Mouse (Mus musculus) adrenal gland, postnatal 14 days (tissue): Measurements from ENCODE around the gene Slfn8. TPM values are rescaled to one million over a fixed set of nuclear protein-coding genes. Genes with fewer than 3 reads are reported as not detected.
"Not testable (repeated sequence)": the region's sequence is repeated elsewhere in the genome, so short reads cannot be mapped to it uniquely, and the experiment has no call there.

Experiments used
- DNase-seq: peaks from one replicate; pipeline ENCODE4 v3.0.0; 2021; ENCODE audit warnings: mixed read lengths
- long read RNA-seq, 2 experiments: library from polyadenylated mRNA; stranded (forward); transcript quantifications; one replicate each; pipeline ENCODE4 v2.0.0; 2021
- total RNA-seq: library from RNA; stranded (reverse); gene quantifications from 2 replicates; pipeline ENCODE4 v1.2.3, GENCODE M21; 2021

Gene Slfn8
- total RNA-seq: 0.93 and 2.1 TPM in 2 replicates
- long read RNA-seq, experiment 1, partial matches to known transcripts: 0 of 1 reads
- long read RNA-seq, experiment 1, other reads (novel, unspliced or antisense): 0 of 1 reads
- long read RNA-seq, experiment 2: 0 reads

DNA sequence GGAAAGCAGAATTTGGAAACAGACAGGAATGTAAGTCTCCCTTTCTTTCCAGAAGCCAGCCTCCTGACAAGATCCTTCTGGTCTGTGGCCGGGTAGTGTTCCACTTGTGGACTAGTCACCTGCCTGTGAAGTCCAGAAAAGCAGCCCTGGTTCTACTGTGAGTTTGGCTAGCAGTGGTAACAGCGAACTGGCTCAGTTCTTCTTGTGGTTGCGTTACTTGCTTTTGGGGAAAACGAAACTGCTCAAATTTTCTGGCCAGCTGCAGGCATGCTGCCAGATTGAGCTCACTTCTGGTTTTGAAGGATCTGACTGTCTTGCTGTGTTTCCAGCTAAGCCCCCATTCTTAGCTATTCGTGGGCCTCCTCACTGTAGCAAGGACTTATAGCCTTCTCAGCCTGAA, at the start of gene Slfn8:
Gene Slfn8, minus strand, starts transcription at position 190 of the 400 bp plus-strand sequence.
- peak; percentile 63 for DNase-seq

DNA sequence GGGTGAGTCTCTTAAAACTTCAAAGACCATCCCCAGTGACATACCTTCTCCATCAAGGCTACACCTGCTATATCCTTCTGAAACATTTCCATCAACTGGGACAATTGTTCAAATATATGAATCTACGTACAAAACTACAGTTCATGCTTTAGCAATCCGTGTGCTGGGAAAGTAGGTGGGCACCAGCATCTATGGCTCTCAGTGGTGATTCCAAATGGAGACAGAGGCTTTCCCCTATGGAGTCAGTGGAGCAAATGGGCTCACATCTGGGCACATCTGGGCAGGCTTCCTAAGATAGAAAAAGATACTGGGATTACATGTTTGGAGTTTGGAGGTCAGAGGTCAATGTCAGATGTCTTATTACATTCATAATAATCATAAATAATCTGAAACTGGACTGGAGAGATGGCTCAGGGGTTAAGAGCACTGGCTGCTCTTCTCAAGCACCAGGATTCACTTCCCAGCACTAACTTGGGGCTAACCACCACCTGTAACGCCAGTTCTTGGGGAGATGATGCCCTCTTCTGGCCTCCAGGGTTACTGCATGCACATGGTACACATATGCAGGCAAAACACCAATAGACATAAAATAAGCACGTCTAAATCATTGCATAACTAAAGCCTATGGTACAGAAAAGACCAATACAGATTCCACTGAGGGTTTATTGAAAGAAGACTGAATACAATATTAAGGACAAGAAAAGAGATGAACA, 47.5 kb upstream of the Slfn8 start:
- DNase-seq: no peak

DNA sequence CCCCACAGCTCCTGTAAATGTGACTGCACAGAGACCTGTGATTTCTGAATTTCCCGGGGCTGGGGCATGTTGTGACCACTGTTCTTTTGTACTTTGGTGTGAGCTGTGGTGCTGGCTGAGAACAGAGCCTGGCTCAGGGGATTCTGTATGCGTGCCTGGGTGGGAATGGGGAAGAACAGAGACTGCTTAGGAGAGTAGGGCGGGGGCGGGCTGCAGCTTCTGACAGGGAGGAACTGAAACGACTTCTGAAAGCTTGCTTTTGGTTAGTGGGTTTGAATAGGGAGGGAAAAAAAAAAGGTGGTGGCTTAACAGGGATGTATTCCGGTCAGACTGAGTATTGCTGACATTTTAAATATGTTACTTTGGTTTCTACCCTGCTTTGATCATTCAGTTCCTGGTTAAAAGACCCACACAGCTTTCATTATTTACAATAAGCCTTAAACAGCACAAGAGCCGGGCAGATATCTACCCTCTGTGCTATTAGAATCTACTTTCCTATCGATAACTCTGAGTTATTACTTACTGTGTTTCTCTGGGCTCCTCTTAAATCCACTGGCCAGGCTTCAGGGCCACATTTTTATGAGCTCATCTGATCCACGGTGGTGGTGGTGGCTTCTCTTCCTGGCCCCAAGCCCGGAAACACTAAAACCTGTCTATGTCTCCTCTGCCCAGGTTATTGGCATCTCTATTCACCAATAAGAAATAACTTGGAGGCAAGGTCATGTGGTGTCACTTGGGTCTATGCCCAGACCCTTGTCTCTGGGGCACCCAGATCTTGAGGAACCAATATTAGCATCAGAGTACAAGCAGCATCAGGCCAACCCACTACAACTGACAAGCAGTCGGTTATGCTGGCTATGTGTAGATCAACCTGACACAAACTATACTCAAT, 46.3 kb upstream of the Slfn8 start:
- peak; percentile 55 for DNase-seq

DNA sequence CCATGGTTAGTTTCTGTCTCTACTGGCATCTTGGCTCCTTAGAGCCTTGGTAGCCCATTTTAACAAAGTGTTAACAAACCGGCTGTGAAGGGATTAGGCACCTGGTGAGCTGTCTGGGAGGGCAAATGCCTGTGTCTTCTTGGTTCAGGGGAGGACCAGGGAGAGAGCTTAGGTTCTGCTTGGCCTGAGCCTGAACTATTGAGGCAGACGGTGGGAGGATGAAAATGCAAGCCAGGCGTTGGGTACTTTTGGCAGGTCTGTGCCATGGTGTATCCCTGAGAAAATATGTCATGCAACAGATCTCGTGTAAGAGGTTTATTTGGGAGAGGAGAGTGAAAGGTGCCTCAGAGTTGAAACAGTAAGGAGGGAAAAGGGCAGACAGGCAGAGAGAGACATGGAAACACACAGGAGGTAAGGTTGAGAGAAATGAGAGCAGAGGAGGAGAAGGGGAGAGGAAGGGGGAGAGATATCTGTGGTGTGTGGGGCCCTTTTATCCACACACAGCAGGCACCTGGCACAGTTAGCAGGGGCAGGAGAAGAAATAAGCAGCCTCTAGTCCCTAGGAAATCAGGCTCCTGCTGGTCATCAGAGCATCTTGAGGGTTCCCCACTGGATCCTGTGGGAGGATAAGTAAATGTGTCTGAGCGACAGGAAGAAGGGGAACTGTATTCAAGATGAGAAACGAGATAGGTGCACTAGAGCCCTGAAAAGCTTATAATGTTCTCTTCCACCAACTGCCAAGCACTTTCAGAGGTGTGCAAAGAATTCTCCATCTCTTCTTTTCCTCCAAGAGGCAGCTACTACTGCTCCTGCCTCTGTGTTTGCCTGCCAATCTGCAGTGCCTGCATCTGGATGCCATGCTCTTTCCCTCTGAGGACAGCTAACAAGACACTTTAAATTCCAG, 45.1 kb upstream of the Slfn8 start:
- DNase-seq: no peak

DNA sequence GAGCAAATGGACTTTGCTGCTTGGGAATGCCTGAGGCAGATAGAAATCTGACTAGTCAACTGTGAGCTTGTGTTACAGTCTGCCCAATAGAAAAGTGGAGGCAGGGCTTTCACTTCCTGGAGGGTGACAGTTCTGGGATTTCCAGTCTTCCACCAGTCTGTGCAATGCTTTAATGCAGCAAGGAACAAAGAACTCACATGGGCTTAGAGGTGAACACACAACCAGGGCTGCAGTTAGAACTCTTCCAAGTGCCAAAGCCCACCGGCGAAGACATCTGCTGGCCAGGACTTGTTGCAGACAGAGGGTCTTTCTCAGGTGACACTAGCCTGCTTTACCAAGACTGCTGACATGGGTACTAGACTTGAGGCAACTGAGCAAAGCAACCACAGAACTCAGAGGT, 44.3 kb upstream of the Slfn8 start, which contains the start of gene Slfn2:
Gene Slfn2, plus strand, starts transcription at position 167 of the 400 bp plus-strand sequence.
- no peak for DNase-seq

DNA sequence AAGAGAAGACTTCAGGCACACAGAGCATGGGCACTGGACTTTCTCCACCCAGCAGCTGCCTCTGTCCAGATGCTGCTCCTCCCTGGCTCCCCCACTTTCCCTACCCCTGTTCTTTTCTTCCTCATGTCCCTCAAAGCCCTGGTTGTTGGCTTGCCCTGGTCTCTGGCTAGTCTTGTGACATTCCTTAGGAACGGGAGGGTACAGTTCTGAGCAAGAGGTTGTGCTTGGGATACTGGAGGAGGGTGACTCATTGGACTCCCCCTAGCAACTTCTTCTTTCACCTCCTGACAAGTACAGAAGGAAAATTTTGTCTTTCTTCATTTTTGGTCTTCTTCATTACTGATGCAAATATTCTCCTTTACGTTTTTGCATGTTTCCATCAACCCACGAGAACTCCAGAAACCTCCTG, 43.3 kb upstream of the Slfn8 start:
- DNase-seq: no peak

DNA sequence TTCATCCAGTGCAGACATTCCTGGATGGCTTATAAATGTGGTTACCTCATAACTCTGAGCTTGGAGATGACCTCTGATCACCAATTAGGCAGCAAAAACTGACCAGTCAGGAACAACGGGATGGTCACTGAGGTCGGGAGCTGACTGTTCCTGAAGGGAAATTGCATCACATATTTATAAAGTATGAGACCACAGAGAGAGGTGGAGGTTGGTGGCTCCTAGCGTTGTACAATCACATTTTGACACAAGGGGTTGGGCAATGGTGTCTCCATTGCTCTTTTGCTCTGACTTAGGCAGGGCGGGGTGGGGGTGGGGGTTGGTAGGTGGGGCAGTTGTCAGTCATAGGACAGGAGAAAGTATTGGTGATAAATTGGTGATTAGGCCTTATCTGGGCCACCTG, 42.5 kb upstream of the Slfn8 start:
- DNase-seq: no peak

DNA sequence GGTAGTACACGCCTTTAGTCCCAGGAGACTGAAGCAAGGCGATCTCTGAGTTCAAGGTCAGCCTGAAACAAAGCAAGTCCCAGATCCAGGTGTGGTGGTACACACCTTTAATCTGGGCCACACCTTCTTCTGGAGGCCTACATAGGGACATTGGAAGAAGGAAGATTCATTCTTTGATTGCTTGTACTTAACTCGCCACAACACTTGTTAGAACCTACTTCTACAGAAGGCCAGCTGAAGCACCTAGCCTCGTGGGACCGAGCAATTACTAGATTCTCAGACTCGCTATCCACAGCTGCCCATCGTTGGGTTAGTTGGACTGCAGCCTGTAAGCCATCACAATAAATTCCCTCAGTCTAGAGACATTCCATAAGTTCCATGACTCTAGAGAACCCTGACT, 41.2 kb upstream of the Slfn8 start:
- no peak for DNase-seq

DNA sequence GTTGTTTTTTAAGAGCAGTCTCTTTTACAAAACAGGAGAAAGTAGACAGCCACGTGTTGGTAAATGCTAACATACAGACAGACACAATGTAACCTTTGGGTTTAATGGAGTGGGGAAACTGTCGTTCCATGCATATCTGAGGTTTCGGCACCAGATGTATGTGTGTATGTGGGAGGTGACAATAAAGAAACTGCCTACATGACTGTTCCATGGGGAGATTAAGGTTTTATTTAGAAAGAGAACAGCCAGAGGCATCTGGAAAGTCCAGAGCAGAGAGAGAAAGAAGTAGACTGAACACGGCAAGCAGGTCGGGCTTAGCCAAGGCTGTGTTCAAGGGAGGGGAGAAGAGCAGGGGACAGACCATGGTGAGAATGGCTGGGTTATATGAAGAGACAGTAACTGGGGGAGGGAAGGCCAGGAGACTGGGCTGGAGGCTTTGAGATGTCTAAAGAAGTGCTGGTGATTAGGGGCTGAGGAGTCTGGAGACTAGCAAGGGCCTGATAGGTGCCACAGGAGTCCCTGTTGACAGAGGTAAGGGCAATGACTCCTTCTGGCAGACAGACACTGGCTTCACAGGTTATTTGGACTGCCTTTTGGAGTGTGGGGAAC, 39.9 kb upstream of the Slfn8 start:
- no peak for DNase-seq

DNA sequence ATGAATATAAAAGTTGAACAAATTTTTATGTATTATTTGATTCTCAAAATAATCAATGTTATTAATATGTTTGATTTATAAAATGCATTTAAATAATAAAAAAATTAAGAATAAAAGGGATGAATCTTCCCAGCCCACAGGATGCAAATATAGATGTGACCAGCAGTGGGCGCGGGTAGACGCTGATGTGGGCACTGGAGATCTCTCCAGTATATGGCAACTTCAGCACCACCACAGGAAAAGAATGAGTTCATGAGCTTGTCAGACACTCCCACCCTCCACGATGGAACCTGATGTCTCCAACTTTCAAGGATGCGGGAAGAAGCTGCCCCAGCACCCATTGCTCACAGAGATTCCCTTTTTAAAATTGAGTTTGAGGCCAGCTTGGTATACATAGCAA, 37.3 kb upstream of the Slfn8 start:
- DNase-seq: peak; percentile 76

DNA sequence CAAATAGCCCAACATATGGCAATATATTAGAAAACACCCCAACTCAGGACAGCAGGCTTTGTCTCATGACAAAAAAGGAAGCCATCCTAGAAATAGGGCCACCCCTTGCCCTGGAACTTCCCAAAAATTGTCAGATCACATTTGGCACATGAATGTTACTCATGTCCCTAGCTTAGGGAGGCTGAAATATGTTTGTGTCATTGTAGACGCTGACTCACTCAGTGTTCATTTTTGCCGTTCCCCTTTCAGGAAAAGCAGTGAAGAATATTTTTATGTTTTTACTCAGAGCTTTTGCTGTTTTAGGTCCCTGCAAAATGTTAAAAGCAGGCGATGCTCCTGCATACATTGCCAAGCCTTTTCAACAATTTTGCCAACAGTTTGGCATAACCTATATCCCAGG, 25.0 kb upstream of the Slfn8 start:
- DNase-seq: no peak

DNA sequence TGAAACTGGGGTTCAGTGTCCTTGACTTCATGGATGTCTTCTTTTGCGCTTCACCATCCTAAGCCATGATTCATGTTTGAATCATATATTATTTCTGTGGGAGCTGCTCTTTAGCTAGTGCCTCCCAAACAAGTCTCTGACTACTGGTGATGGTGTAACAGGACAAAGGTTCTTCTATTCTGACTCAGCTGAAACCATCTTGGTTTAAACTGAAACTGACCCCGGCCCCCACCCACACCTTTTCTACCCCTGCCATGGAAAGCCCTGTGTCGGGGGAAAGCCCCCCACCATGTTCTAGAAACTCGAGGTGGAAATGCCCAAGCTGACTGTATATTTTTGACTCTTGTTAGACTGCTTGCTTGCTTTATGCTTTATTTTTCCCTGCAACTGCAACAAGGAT, 23.3 kb upstream of the Slfn8 start:
- no peak for DNase-seq

DNA sequence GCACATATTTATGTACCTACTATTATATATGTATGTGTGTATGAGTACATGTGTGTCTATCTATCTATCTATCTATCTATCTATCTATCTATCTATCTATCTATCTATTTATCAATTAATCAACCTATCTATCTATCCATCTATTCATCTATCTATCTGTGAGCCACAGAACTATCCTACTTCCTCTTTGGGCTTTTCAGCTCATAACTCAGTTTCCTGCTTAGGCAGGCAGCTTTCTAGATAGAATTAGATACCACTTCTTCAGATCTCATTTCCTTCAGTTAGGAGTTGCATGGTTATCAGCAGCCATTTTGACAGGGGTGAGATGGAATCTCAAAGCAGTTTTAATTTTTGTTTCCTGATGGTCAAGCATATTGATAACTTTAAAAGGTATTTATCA, 20.4 kb upstream of the Slfn8 start:
- no peak for DNase-seq

DNA sequence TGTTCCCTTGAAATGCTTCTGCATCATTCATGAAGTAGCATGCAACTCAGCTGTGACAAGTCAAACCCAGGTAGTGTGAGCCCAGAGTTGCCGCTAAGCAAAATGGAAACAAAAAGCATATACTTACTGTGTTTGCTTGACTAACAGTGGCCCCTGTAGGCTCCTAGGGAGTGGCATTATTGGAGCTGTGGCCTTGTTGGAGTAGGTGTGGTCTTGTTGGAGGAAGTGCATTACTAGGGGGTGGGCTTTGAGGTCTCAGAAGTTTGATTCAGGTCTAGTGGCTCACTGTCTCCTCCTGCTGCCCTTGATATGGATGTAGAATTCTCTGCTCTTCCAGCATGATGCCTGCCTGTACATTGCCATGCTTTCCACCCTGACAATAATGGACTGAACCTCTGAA, 19.7 kb upstream of the Slfn8 start:
- no peak for DNase-seq

DNA sequence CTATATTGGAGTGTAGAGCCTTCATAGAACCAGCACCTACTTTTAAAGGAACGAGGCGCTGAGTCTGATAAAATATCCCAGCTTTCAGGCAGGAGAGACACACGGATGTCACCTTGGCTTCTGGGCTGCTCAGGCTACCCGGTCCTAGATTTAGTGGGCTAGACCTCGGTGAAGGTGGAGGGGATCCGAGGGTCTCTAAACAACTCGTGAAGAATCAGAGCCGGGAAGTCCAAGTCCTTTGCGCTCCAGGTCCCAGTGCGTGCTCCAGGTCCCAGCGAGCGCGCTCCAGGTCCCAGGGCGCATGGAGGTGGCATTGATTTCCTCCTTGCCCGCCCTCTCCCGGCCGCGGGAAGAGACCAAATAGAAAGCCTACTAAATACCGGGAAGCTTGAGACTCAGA, 19.2 kb upstream of the Slfn8 start:
- peak; percentile 46 for DNase-seq

DNA sequence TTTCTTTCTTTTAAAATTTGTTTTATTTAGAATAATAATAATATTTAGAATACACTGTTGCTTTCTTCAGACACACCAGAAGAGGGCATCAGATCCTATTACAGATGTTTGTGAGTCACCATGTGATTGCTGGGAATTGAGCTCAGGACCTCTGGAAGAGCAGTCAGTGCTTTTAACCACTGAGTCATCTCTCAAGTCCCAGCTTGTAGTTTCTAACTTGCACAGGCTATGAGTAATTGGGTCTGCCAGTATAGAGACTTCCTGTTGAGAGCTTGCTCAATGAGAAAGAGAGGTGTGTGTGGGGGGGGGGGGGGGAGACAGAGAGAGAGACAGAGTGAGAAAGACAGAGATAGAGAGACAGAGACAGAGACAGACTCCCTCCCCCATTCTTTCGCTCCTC, 18.5 kb upstream of the Slfn8 start:
- no peak for DNase-seq

DNA sequence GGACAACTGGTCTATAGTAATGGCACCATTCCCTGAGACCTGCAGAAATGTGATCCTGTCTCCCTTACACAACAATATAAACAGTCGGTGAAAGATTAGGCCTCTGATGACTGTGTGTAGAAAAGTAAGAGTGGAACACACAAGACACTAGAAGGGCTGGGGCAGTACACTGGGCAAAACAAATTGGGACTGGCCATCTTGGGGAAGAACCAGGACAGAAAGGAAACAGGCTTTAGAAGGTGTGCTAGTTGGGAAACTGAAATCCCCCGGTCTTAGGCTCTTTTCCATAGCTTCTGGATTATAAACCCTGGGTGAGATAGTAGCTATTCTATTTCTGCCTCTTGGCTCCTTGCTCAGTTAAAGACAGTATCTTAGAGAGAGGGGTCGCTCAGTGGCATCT, 18.1 kb upstream of the Slfn8 start:
- not testable (repeated sequence) for DNase-seq

DNA sequence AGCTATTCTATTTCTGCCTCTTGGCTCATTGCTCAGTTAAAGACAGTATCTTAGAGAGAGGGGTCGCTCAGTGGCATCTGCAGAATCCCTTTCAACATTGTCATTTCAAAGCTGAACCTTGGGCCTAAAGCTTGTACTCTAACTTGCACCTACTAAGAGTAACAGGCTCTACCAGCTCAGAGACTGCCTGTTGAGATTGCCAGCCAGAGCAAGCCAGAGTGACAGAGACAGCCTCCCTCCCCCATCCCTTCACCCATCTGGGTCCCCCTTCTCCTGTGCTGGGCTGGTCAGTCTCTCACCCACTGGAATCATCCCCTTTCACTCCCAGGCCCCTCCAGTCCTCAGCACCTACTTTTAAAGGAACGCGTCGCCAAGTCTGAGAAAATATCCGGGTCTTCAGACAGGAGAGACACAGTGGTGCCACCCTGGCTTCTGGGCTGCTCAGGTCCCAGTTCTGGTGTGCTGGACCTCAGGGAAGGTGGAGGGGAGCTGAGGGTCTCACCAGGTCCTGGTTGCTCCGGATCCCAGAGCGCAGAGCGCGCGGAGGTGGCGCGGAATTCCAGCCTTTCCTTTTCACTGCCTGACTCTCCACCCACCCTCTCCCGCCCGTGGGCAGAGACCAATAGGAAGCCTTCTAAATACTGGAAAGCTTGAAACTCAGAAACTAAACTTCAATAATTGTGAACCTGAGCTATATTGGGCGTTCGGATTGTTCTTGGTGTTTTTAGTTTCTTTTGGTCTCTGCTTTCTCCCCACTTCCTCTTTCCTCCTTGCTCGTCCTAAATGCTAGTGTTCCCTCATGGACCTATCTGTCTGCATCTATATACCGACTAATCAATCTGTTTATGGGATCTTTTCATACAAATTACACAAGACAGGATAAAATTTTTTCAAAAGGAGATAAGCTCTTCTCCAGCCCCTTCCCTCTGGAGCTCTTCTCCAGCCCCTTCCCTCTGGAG, 770 bp downstream of the Slfn8 start:
- peak; percentile 20 for DNase-seq

DNA sequence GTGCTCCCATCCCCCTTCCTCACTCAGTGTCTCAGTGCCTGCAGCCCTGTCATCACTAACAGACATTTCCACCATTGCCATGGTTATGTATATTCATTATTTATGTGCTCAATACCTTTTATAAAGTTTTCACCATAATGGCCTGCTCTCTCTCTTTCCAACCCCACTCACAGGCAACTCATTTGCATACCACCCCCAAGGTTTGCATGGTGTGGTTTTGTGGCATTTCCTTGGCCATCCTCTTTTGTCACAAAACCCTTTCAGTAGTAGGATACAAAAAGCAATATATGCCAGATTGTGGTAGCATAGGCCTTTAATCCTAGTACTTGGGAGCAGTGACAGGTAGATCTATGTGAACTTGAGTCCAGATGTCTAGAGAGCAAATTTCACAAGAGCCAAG, 4.5 kb downstream of the Slfn8 start:
- no peak for DNase-seq

DNA sequence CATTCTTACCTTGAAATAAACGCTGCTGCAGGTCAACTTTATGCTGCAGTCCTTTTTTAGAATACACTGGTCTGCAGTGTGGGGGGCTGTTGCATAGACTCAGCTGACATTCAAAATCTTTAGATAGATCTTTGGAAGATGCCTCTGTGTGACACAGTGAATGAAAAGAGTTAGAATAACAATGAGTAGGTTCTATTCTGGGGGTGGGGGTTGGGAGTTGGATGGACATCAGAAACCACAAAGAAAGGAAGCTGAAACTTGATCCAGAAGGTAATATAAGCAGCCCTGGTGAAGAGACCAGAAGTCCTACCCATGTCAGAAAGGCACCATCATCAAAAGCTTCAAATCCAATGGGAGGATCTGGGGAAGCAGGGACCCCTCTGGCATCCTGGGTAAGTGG, 7.3 kb downstream of the Slfn8 start:
- DNase-seq: no peak
